Mouse (Mus musculus) fat pad, adult 2 months (tissue): ENCODE measurements at regions not wholly inside any gene's neighbourhood (a gene's known extent, or its start where the extent isn't known, plus 50 kb on each side); places are given as distances from the start of the nearest gene placed in this dataset.

Experiments
- DNase-seq: peaks from one replicate; pipeline ENCODE4 v3.0.0-alpha.2; 2011; ENCODE audit warnings: low read depth, low spot score; ENCODE audit errors: extremely low read depth

DNA sequence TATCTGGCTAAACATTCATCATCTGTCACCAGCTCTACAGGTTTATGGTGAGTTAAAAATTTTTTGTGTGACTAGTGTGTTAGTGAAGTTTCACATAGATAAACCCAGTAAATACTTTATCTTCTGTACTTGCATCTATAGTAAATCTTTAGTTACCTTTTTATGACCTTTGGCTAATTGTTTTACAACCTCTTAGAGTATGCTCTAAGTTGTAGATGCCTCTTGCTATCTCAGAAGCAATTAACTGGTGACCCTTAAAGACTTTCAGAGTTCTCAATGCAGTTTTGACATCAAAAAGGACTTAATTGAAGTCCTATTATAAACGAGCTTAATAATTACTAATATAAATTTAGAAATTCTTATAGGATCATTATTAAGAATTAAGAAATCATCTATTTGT lies 265.6 kb downstream of the Hivep2 start:
- DNase-seq: no peak

- DNase-seq: no peak
Observed at GRCm38 (mm10) chr10:14217284-14217683, 251.4 kb downstream of the Hivep2 start.

GRCm38 (mm10) chr10:14216191-14216992 lies 250.5 kb downstream of the Hivep2 start:
- DNase-seq: no peak

GRCm38 (mm10) chr10:14215512-14215911 lies 249.6 kb downstream of the Hivep2 start:
- no peak for DNase-seq

DNA sequence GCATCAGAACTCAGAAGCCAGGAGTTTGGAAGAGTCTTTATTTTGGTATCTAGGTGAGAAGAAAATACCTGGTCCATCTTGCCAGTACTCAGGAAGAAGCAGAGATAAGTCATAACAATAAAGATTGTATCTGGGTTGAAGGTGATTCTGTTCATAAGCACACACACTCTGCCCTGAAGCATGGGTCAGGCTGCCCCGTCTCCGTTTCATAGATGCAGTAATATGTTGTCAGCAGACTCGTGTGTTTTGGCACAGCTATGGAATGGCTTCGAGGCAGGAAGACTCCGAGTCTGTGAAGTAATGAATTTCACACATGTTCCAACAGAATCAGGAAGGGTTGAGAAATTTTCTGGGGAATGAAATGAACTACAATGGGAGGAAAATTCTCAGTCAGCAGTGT lies 247.7 kb downstream of the Hivep2 start:
- peak; percentile 85 for DNase-seq

DNA sequence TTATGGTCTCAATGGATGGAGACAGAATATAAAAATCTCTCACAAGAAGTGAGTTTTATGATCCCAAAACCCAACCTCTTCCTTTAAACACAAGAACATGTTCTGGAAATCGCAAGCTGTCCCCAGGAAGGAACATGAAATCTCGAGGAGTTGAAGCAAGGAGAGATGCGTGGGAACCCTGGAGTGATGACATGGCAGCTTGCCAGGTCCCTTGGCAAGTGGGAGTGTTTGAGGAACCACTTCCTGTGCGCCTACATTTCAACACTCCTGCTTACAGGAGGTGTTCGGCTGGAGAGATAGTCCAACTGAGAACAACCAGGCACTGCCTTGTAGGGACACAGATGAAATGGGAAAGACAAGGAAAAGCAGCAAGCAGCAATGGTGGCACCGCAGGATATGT lies 246.1 kb downstream of the Hivep2 start:
- DNase-seq: peak; percentile 70

DNA sequence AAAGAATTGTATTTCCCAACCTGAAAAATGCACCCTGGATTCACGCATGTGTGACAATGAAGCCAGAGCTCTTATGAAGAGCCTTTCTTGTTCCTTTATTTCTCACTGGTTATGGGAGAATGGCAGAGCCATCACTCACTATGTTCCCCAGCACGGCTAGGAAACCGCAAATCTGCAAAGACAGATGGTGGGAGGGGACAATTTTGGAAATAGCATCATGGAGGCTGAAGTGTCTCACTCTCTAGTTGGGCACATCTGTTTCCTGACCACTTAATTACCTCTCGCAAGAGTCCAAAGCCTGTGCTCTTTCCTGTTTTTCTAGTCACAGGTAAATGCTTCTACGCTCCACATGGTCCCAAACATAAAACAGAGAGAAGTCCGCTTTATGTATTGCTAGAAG lies 245.6 kb downstream of the Hivep2 start:
- no peak for DNase-seq

- DNase-seq: no peak
Observed at GRCm38 (mm10) chr10:14210445-14210844, 244.6 kb downstream of the Hivep2 start.

DNA sequence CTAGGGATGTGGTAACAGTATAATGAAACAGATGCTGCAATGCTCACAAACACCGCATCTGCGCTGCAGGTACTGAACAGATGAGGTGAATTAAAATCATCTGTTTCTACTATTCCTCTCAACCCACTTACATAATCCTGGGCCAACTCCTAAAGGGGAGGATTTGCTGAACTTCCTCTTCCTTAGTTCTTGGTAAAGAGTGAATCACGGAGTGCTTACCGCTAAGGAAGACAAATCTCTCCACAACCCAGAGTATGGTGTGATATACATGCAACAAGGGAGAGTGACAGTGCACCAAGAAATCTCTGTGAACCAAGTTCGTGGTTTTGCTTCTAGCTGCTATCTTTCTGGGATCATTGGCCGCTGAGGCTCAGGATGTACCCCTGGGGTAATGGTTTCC lies 244.2 kb downstream of the Hivep2 start:
- no peak for DNase-seq

DNA sequence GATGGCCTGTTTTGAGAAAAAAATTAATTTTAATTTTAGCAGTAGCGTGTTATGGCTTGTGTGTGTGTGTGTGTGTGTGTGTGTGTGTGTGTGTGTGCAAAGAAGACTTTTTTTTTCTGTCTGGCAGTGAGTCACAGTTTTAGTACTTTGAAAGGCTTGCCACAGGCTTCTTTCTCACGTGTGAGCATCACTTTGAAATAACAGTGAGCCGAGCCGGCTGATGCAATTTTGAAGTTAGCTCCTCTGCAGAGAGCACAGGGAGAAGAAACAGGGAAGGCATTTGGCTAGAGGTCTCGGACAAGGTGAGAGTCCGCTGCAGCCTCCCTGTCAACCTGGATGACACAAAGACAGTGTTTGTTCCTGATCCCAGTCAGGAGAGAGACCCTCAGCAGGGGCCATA lies 242.3 kb downstream of the Hivep2 start:
- DNase-seq: no peak

DNA sequence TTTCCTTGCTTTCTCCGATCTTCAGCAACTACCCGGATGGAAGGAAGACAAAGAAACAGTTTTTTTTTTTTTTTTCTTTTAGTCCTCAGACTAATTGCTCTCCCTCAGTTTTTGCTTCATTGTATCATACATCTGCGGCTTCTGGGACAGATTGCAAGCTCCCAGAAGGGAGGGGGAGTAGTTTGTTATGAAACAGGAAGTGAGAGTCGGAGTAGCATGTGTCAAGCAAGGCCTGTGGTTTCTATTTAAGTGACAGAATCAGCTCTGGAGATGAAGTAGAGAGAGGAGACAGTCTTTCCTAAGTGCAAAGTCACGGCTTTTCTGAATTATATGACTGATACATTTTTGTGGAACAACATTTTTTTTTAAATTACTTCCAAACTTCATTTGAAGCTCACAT lies 241.7 kb downstream of the Hivep2 start:
- DNase-seq: no peak

GRCm38 (mm10) chr10:14207051-14207570 lies 241.2 kb downstream of the Hivep2 start:
- DNase-seq: no peak
